In the genomic region with DNA sequence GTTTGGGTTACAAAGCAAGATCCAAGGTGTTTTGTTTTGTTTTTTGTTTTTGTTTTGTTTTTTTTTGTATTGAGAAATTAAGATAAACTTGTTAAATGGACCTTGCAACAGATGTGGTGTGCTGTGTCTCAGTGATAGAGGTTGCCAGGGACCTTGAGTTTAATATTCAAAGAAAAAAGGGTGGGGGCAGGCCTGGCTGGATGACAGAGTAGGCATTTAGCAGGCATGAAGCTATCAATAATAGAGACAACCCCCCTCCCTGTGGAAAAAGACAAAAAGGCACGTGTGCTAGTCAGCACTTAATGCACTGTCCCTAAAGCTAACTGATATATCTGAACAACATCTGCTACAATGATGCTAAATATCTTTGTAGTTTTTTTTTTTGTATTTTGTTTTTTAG, we compare ENCODE assay signal across 15 mouse cellular contexts. TPM values are rescaled to one million over a fixed set of nuclear protein-coding genes. Genes with fewer than 3 reads are reported as not detected.
A peak's percentile ranks its signal among the peaks of the same experiment; 100 is the strongest.
DNase-seq lines count a peak whose midpoint lies in the region.
"Had no signal": no experiment of that assay in that cellular context is flagged by ENCODE, and none has a peak within 500 bp of the region (broad histone marks: within the 10 kb centered on the region; RNA-seq: fewer than 3 reads in every experiment).

No protein-coding gene starts in this region.

- no peak overlapping the region for H3K4me3 ChIP-seq in heart, embryonic 10.5 days
- H3K4me3 ChIP-seq: embryonic facial prominence, embryonic 13.5 days; embryonic facial prominence, embryonic 15.5 days; erythroblast, embryonic 14.5 days; forebrain, embryonic 10.5 days; forebrain, embryonic 12.5 days had no signal

- peak; percentile 14 for DNase-seq in adrenal gland, postnatal 10 days
- no peak for DNase-seq in adrenal gland, postnatal 25 days
- peak; percentile 50 for DNase-seq in heart, adult 11 months
- no peak for DNase-seq in heart, embryonic 10.5 days (ENCODE audit: low spot score)
- DNase-seq: cerebellum, adult 11 months; cerebellum, adult 8-10 months; cerebellum, adult 9-11 months; cerebellum, postnatal 14 days; cerebellum, postnatal 36 days; embryo, embryonic 11 days had no signal

- WGBS in heart, embryonic 10.5 days = 97% methylated on average over 1 of the region's 1 CpGs

- H3K27me3 ChIP-seq in heart, embryonic 10.5 days (ENCODE audit: insufficient read depth, poor library complexity, severe bottlenecking) = no peaks in the 10 kb centered on the region
- H3K27me3 ChIP-seq: embryonic facial prominence, embryonic 13.5 days; embryonic facial prominence, embryonic 15.5 days; forebrain, embryonic 12.5 days had no signal

- peaks cover 10% of the 10 kb centered on the region for H3K36me3 ChIP-seq in heart, embryonic 10.5 days

- H3K27ac ChIP-seq in heart, embryonic 10.5 days = no peak overlapping the region
- H3K27ac ChIP-seq: embryonic facial prominence, embryonic 13.5 days; embryonic facial prominence, embryonic 15.5 days; forebrain, embryonic 10.5 days; forebrain, embryonic 12.5 days had no signal

- H3K9me3 ChIP-seq in heart, embryonic 10.5 days = no peaks in the 10 kb centered on the region
- H3K9me3 ChIP-seq: embryonic facial prominence, embryonic 13.5 days; embryonic facial prominence, embryonic 15.5 days; forebrain, embryonic 10.5 days; forebrain, embryonic 12.5 days had no signal

- H3K4me1 ChIP-seq in heart, embryonic 10.5 days = no peaks in the 10 kb centered on the region
- H3K4me1 ChIP-seq: embryonic facial prominence, embryonic 15.5 days had no signal

RNA-seq across cellular contexts. Expression of gene Acbd5, which starts 3.4 kb away (rescaled TPM):
- 10 to 100 TPM; 65.0 to 68.6 TPM for total RNA-seq in adrenal gland, postnatal 10 days (2021)
- 80.9 and 102 TPM in 2 replicates for total RNA-seq in adrenal gland, postnatal 25 days (2021)
- polyA plus RNA-seq in heart, embryonic 10.5 days (2016; fragmentation: Nextera tagmentation; extraction: Ambion mirVana) = 26.2 and 29.6 TPM in 2 replicates

RNA-seq across cellular contexts. Expression of gene Abi1, which starts 31.4 kb away (rescaled TPM):
- 10 to 100 TPM; 57.6 to 57.8 TPM for total RNA-seq in adrenal gland, postnatal 10 days (2021)
- total RNA-seq in adrenal gland, postnatal 25 days (2021) = 74.8 and 75.6 TPM in 2 replicates
- 33.3 and 34.7 TPM in 2 replicates for polyA plus RNA-seq in heart, embryonic 10.5 days (2016; fragmentation: Nextera tagmentation; extraction: Ambion mirVana)

Comparison
In these comparisons a context has a peak if more than half of its experiments do, and no peak if none do; other contexts are left out.
1. DNase-seq: peak in adrenal gland, postnatal 10 days (single experiment) and heart, adult 11 months (single experiment); none in adrenal gland, postnatal 25 days (single experiment) and heart, embryonic 10.5 days (single experiment).